ENCODE assay signal across 8 mouse cellular contexts in the genomic region with DNA sequence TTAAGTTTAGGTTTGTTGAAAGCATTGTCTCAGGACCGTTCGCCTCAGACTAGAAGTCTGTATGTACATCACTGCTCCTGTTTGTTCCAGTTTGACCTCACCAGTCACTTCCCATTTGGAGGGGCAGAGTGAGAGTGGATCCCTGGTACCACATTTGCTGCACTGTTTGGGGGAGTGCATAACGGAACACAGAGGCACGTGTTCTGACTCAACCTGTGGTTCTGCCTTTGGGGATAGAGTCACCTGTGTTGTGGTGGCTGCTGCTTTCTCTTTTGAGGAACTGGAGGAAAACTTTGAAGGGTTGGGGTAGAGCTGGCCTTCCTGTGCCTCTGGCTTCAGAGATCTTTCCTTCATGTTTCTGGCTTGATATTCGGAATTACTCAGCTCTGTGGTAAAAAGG. TPM values are rescaled to one million over a fixed set of nuclear protein-coding genes. Genes with fewer than 3 reads are reported as not detected.
A peak's percentile ranks its signal among the peaks of the same experiment; 100 is the strongest.
DNase-seq lines count a peak whose midpoint lies in the region; ATAC-seq and TF ChIP-seq lines count a peak whose summit lies in the region.

No protein-coding gene starts in this region.

- TF ChIP-seq POLR2A in lung, adult 2 months (IDR thresholded peaks at IDR 0.05; ENCODE audit: borderline replicate concordance, extremely low read depth, low read depth, low read length), result no peak

- no peak overlapping the region for H3K27ac ChIP-seq in neural tube, embryonic 11.5 days (ENCODE audit: low read depth, low read length)
- H3K27ac ChIP-seq in forebrain, embryonic 16.5 days (ENCODE audit: low read length), result no peak overlapping the region
- H3K27ac ChIP-seq in limb, embryonic 15.5 days, result no peak overlapping the region
- H3K27ac ChIP-seq in stomach, embryonic 16.5 days (ENCODE audit: low read length), result no peak overlapping the region
- H3K27ac ChIP-seq in layer of hippocampus, adult 2 months, result no peak overlapping the region

- no peaks in the 10 kb centered on the region for H3K27me3 ChIP-seq in neural tube, embryonic 11.5 days (ENCODE audit: control insufficient read depth, insufficient read depth, low read length)
- H3K27me3 ChIP-seq in forebrain, embryonic 16.5 days (replicated peaks; ENCODE audit: control insufficient read depth, insufficient read depth, low read length), result no peaks in the 10 kb centered on the region
- no peaks in the 10 kb centered on the region for H3K27me3 ChIP-seq in limb, embryonic 15.5 days
- H3K27me3 ChIP-seq in stomach, embryonic 16.5 days (ENCODE audit: control insufficient read depth, insufficient read depth, low read length), result no peaks in the 10 kb centered on the region

- H3K4me3 ChIP-seq in neural tube, embryonic 11.5 days (ENCODE audit: low read depth, low read length), result peak overlapping the region; percentile 99
- H3K4me3 ChIP-seq in forebrain, embryonic 16.5 days (replicated peaks; ENCODE audit: low read length), result peak overlapping the region; percentile 92
- H3K4me3 ChIP-seq in limb, embryonic 15.5 days, result peak overlapping the region; percentile 88
- peak overlapping the region; percentile 86 for H3K4me3 ChIP-seq in stomach, embryonic 16.5 days (replicated peaks; ENCODE audit: low read length)
- no peak overlapping the region for H3K4me3 ChIP-seq in lung, adult 2 months (replicated peaks; ENCODE audit: extremely low read depth, low read depth, low read length)
- no peak overlapping the region; the same call in 1 of the 2 replicates for H3K4me3 ChIP-seq in layer of hippocampus, adult 2 months

- no peak for DNase-seq in neural tube, embryonic 11.5 days (ENCODE audit: low spot score)
- no peak for DNase-seq in neural tube, embryonic 10.5 days (ENCODE audit: extremely low spot score, low spot score)
- DNase-seq in gastrocnemius, adult 18-20 months (ENCODE audit: low spot score), result no peak
- no peak for DNase-seq in lung, adult 2 months
- DNase-seq in layer of hippocampus, adult 2 months (ENCODE audit: low spot score in 2 of 2), result no peak

- peak overlapping the region; percentile 100 for H3K9ac ChIP-seq in neural tube, embryonic 11.5 days (ENCODE audit: low read length)
- H3K9ac ChIP-seq in forebrain, embryonic 16.5 days (replicated peaks; ENCODE audit: low read depth, low read length), result peak overlapping the region; percentile 98; the same call in 1 of the 2 replicates
- no peak overlapping the region for H3K9ac ChIP-seq in limb, embryonic 15.5 days
- H3K9ac ChIP-seq in stomach, embryonic 16.5 days (ENCODE audit: low read length), result peak overlapping the region; percentile 98; the same call in 1 of the 2 replicates

- TF ChIP-seq CTCF in lung, adult 2 months (IDR thresholded peaks at IDR 0.05; ENCODE audit: insufficient read depth, low read length), result no peak
- TF ChIP-seq CTCF in layer of hippocampus, adult 2 months (conservative IDR thresholded peaks at IDR 0.05), result no peak

- H3K9me3 ChIP-seq in neural tube, embryonic 11.5 days (ENCODE audit: control insufficient read depth, low read length), result no peaks in the 10 kb centered on the region
- H3K9me3 ChIP-seq in forebrain, embryonic 16.5 days (ENCODE audit: control insufficient read depth, low read length), result no peaks in the 10 kb centered on the region
- no peaks in the 10 kb centered on the region for H3K9me3 ChIP-seq in limb, embryonic 15.5 days
- no peaks in the 10 kb centered on the region for H3K9me3 ChIP-seq in stomach, embryonic 16.5 days (replicated peaks; ENCODE audit: control insufficient read depth, low read length)

- 71% methylated on average over 5 of the region's 5 CpGs for WGBS in neural tube, embryonic 11.5 days
- 48% methylated on average over 5 of the region's 5 CpGs for WGBS in forebrain, embryonic 16.5 days
- 62% methylated on average over 5 of the region's 5 CpGs for WGBS in limb, embryonic 15.5 days
- WGBS in stomach, embryonic 16.5 days, result 63% methylated on average over 5 of the region's 5 CpGs
- WGBS in lung, adult 2 months, result 72% methylated on average over 5 of the region's 5 CpGs

- H3K36me3 ChIP-seq in neural tube, embryonic 11.5 days (ENCODE audit: control insufficient read depth, insufficient read depth, low read length), result no peaks in the 10 kb centered on the region; the same call in 1 of the 2 replicates
- no peaks in the 10 kb centered on the region for H3K36me3 ChIP-seq in forebrain, embryonic 16.5 days (ENCODE audit: control insufficient read depth, insufficient read depth)
- no peaks in the 10 kb centered on the region for H3K36me3 ChIP-seq in limb, embryonic 15.5 days
- no peaks in the 10 kb centered on the region for H3K36me3 ChIP-seq in stomach, embryonic 16.5 days (ENCODE audit: control insufficient read depth, insufficient read depth, low read length)

- peak overlapping the region; percentile 53 for H3K4me2 ChIP-seq in neural tube, embryonic 11.5 days (ENCODE audit: low read depth)
- peak overlapping the region; percentile 75 for H3K4me2 ChIP-seq in forebrain, embryonic 16.5 days (ENCODE audit: low read length)
- peak overlapping the region; percentile 97 for H3K4me2 ChIP-seq in limb, embryonic 15.5 days
- peak overlapping the region; percentile 98 for H3K4me2 ChIP-seq in stomach, embryonic 16.5 days (ENCODE audit: low read depth, low read length)

- H3K4me1 ChIP-seq in neural tube, embryonic 11.5 days (ENCODE audit: control insufficient read depth, insufficient read depth, low read length), result peaks cover 18% of the 10 kb centered on the region
- H3K4me1 ChIP-seq in forebrain, embryonic 16.5 days (replicated peaks; ENCODE audit: control insufficient read depth, insufficient read depth, low read length), result peaks cover 37% of the 10 kb centered on the region
- H3K4me1 ChIP-seq in limb, embryonic 15.5 days, result peaks cover 49% of the 10 kb centered on the region
- peaks cover 9% of the 10 kb centered on the region; the same call in 1 of the 2 replicates for H3K4me1 ChIP-seq in stomach, embryonic 16.5 days (ENCODE audit: control insufficient read depth, insufficient read depth, low read length)
- H3K4me1 ChIP-seq in lung, adult 2 months (ENCODE audit: control insufficient read depth, insufficient read depth, low read length), result peaks cover 9% of the 10 kb centered on the region

- no peak for ATAC-seq in neural tube, embryonic 11.5 days (ENCODE audit: insufficient read depth, low FRiP score, low TSS enrichment)
- no peak for ATAC-seq in forebrain, embryonic 16.5 days
- ATAC-seq in limb, embryonic 15.5 days (ENCODE audit: insufficient number of reproducible peaks, low FRiP score, low TSS enrichment, low read depth), result no peak
- ATAC-seq in stomach, embryonic 16.5 days (ENCODE audit: insufficient read depth, low FRiP score), result no peak

RNA-seq across cellular contexts. Expression of gene Acvr2b, which starts 2.2 kb away (rescaled TPM):
- 87.2 and 99.6 TPM in 2 replicates for polyA plus RNA-seq in neural tube, embryonic 11.5 days (2014; fragmentation: Nextera tagmentation; extraction: Ambion mirVana)
- 26.5 and 32.7 TPM in 2 replicates for polyA plus RNA-seq in forebrain, embryonic 16.5 days (2015; fragmentation: Nextera tagmentation; extraction: Ambion mirVana)
- 14.9 TPM in 2 replicates for polyA plus RNA-seq in limb, embryonic 15.5 days (2015; fragmentation: Nextera tagmentation; extraction: Ambion mirVana)
- 5.9 and 6.8 TPM in 2 replicates for polyA plus RNA-seq in stomach, embryonic 16.5 days (2015; fragmentation: Nextera tagmentation; extraction: Ambion mirVana)
- total RNA-seq in gastrocnemius, adult 18-20 months (2021), result 10 to 100 TPM; 12.4 to 14.1 TPM
- polyA plus RNA-seq in lung, adult 2 months (2012; rRNA removed), result 11.4 and 11.8 TPM in 2 replicates
- total RNA-seq in layer of hippocampus, adult 2 months (2021), result 10 to 100 TPM; 13.9 to 14.8 TPM

RNA-seq across cellular contexts. Expression of gene Slc22a14, which starts 38.7 kb away (rescaled TPM):
- not detected in 2 replicates for polyA plus RNA-seq in neural tube, embryonic 11.5 days (2014; fragmentation: Nextera tagmentation; extraction: Ambion mirVana)
- not detected in 2 replicates for polyA plus RNA-seq in forebrain, embryonic 16.5 days (2015; fragmentation: Nextera tagmentation; extraction: Ambion mirVana)
- 0.24 TPM in 1 of 2 replicates, not detected in the other for polyA plus RNA-seq in limb, embryonic 15.5 days (2015; fragmentation: Nextera tagmentation; extraction: Ambion mirVana)
- polyA plus RNA-seq in stomach, embryonic 16.5 days (2015; fragmentation: Nextera tagmentation; extraction: Ambion mirVana), result not detected in 2 replicates
- total RNA-seq in gastrocnemius, adult 18-20 months (2021), result not detected
- 0.80 and 0.99 TPM in 2 replicates for polyA plus RNA-seq in lung, adult 2 months (2012; rRNA removed)
- not detected for total RNA-seq in layer of hippocampus, adult 2 months (2021)

RNA-seq across cellular contexts. Expression of gene Exog, which starts 40.7 kb away (rescaled TPM):
- polyA plus RNA-seq in neural tube, embryonic 11.5 days (2014; fragmentation: Nextera tagmentation; extraction: Ambion mirVana), result 47.0 and 49.2 TPM in 2 replicates
- polyA plus RNA-seq in forebrain, embryonic 16.5 days (2015; fragmentation: Nextera tagmentation; extraction: Ambion mirVana), result 60.7 and 66.1 TPM in 2 replicates
- 25.2 and 28.4 TPM in 2 replicates for polyA plus RNA-seq in limb, embryonic 15.5 days (2015; fragmentation: Nextera tagmentation; extraction: Ambion mirVana)
- polyA plus RNA-seq in stomach, embryonic 16.5 days (2015; fragmentation: Nextera tagmentation; extraction: Ambion mirVana), result 21.5 and 23.2 TPM in 2 replicates
- 1 to 10 TPM; 1.6 TPM for total RNA-seq in gastrocnemius, adult 18-20 months (2021)
- polyA plus RNA-seq in lung, adult 2 months (2012; rRNA removed), result 1.8 and 3.2 TPM in 2 replicates
- 10 to 100 TPM; 17.1 to 19.1 TPM for total RNA-seq in layer of hippocampus, adult 2 months (2021)

RNA-seq across cellular contexts. Expression of gene Xylb, which starts 46.9 kb away (rescaled TPM):
- 5.6 and 6.7 TPM in 2 replicates for polyA plus RNA-seq in neural tube, embryonic 11.5 days (2014; fragmentation: Nextera tagmentation; extraction: Ambion mirVana)
- 3.0 and 3.8 TPM in 2 replicates for polyA plus RNA-seq in forebrain, embryonic 16.5 days (2015; fragmentation: Nextera tagmentation; extraction: Ambion mirVana)
- 4.2 and 5.8 TPM in 2 replicates for polyA plus RNA-seq in limb, embryonic 15.5 days (2015; fragmentation: Nextera tagmentation; extraction: Ambion mirVana)
- 7.0 and 8.5 TPM in 2 replicates for polyA plus RNA-seq in stomach, embryonic 16.5 days (2015; fragmentation: Nextera tagmentation; extraction: Ambion mirVana)
- total RNA-seq in gastrocnemius, adult 18-20 months (2021), result under 1 TPM; 0.09 to 0.38 TPM
- polyA plus RNA-seq in lung, adult 2 months (2012; rRNA removed), result 6.7 and 7.0 TPM in 2 replicates
- total RNA-seq in layer of hippocampus, adult 2 months (2021), result 1 to 10 TPM; 4.9 to 5.1 TPM

Comparison
In these comparisons a context has a peak if more than half of its experiments do, and no peak if none do; other contexts are left out.
1. H3K4me3 ChIP-seq: peak in neural tube, embryonic 11.5 days (single experiment), forebrain, embryonic 16.5 days (single experiment), limb, embryonic 15.5 days (single experiment) and stomach, embryonic 16.5 days (single experiment); none in lung, adult 2 months (single experiment) and layer of hippocampus, adult 2 months (single experiment).
2. Peak in every context shown above with its lines, with median percentiles within 50 percentile points of each other: H3K4me2 ChIP-seq.